Mouse (Mus musculus): ENCODE measurements around the gene Btbd9.
"Not testable (repeated sequence)": the region's sequence is repeated elsewhere in the genome, so short reads cannot be mapped to it uniquely, and the experiment has no call there.

The Btbd9 gene

GRCm38 (mm10) chr17:30512531-30512930, 63.8 kb downstream of the Btbd9 start:
- no peak for DNase-seq (ENCODE audit: low spot score in 2 of 2)

- DNase-seq (ENCODE audit: low spot score in 2 of 2): no peak
Observed at GRCm38 (mm10) chr17:30512007-30512406, 64.3 kb downstream of the Btbd9 start.

DNA sequence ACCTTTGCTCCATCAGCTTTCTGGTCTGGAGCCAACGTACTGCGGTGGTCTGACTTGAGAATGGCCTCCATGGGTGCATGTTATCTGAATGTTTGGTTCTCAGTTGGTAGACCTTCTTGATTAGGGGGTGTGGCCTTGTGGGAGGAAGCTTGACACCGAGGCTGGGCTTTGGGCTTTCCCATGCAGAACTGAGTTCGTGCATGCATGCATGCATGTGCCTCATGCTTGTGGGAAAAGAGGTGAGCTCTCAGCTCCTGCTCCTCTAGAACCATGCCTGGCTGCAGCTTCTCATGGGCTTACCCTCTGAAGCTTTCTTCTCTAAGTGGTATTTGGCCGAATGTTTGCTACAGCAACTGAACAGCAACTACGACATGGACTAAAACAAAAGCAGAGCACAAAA, 64.9 kb downstream of the Btbd9 start:
- no peak for DNase-seq (ENCODE audit: low spot score in 2 of 2)

- DNase-seq (ENCODE audit: low spot score in 2 of 2): no peak
Observed at GRCm38 (mm10) chr17:30510171-30510570, 66.1 kb downstream of the Btbd9 start.

- DNase-seq (ENCODE audit: low spot score in 2 of 2): no peak
Observed at GRCm38 (mm10) chr17:30509646-30510045, 66.6 kb downstream of the Btbd9 start.

GRCm38 (mm10) chr17:30507636-30508576, 68.4 kb downstream of the Btbd9 start:
- DNase-seq (ENCODE audit: low spot score in 2 of 2): no peak

- no peak for DNase-seq (ENCODE audit: low spot score in 2 of 2)
Observed at GRCm38 (mm10) chr17:30506916-30507315, 69.4 kb downstream of the Btbd9 start.

DNA sequence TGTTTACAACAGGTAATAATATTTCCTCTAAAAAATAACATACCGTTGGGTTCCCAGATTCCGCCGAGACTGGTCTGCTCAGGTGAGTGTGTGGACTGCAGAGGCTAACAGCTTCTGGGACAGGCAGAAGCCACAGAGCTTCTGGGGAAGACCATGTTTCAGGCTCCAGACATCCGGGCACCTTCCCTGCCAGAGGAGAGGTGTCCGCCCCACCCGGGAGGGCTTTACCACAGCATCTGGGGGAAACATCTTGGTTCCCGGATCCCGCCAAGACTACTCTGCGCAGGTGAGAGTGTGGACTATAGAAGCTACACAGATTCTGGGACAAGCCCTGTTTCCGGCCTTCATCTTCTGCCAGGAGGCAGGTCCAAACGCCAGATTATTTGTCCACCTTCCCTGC, 76.7 kb downstream of the Btbd9 start:
- DNase-seq (ENCODE audit: low spot score in 2 of 2): not testable (repeated sequence)

DNA sequence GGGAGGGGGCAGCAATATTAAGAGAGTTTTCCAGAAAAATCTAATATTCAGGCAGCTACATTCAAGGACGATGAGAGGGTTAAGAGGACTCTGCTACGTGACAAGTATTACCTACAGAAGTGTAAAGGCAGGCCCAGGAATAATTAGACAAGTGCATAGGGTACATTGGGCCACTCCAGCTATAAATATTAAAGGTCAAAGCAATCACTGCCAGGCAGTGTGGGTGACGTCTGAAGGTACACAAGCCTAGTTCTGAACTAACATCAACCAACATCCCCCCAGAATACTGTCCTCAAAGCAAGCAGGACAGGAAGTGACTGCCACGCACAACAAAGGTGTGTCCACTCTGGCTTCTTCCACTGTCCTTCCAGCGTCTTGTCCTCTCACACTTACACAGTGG, 77.5 kb downstream of the Btbd9 start:
- DNase-seq (ENCODE audit: low spot score in 2 of 2): no peak

GRCm38 (mm10) chr17:30498376-30498719, 77.9 kb downstream of the Btbd9 start:
- no peak for DNase-seq (ENCODE audit: low spot score in 2 of 2)

GRCm38 (mm10) chr17:30497525-30498375, 78.5 kb downstream of the Btbd9 start:
- DNase-seq (ENCODE audit: low spot score in 2 of 2): peak; percentile 54 to 72

DNA sequence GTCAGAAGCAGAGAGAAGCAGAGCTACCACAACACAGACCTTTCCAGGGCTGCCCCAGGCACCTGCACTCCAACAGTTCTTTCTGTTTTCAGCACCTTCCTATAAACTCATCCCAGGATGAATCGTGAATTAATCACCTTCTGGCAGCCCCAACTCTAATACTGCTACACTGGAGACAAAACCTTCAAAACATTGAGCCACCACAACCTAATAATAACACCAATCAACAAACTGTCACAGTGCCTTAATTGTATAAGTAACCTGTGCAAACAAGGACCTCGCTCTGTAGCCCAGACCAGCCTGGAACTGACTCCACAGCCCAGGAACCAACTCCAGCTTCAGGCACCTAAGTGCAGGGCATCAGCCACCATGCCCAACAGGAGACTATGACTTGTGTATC, 80.7 kb downstream of the Btbd9 start:
- DNase-seq (ENCODE audit: low spot score in 2 of 2): no peak

DNA sequence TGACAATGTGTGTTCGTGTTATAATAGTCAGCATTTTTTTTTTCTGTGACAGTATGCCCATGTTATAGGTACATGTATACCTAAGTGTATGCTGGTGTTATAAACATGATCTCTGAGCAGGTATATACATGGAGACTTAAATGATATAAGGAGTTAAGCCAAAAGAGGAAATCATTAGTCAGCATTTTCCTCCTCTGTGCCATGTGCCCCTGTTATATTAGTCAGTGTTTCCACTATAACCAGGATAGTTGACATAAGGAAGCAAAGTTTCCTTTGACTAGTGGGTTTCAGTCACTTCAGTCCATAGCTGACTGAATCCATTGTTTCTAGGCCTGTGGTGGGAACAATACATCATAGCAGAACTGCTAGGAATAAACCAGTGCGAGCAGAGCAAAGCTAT, 81.1 kb downstream of the Btbd9 start:
- DNase-seq (ENCODE audit: low spot score in 2 of 2): no peak

- no peak for DNase-seq (ENCODE audit: low spot score in 2 of 2)
Observed at GRCm38 (mm10) chr17:30493481-30493880, 82.8 kb downstream of the Btbd9 start.

GRCm38 (mm10) chr17:30492191-30492590, 84.1 kb downstream of the Btbd9 start:
- DNase-seq (ENCODE audit: low spot score in 2 of 2): no peak

- no peak for DNase-seq (ENCODE audit: low spot score in 2 of 2)
Observed at GRCm38 (mm10) chr17:30491601-30492000, 84.7 kb downstream of the Btbd9 start.

GRCm38 (mm10) chr17:30490601-30491000, 85.7 kb downstream of the Btbd9 start:
- DNase-seq (ENCODE audit: low spot score in 2 of 2): no peak

GRCm38 (mm10) chr17:30490086-30490485, 86.2 kb downstream of the Btbd9 start:
- no peak for DNase-seq (ENCODE audit: low spot score in 2 of 2)

DNA sequence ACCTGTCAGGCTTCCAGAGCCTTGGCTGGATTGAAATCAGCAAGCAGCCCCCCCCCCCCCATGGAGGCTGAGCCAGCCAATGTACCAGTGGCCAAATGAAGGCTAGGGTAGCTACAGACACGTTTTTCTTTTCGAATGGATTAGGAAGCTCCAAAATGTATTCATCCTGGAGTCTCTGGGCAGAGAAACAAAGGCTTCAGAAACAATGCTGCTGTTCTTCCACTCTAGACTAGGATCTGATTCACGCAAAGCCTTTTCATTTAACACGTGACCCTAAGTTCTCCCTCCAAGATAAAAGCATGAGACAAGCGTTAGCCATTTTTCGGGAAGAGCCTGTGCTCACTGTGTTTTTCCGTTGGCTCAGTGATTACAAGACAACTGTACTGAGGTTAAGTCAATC, 86.7 kb downstream of the Btbd9 start:
- DNase-seq (ENCODE audit: low spot score in 2 of 2): no peak

- no peak for DNase-seq (ENCODE audit: low spot score in 2 of 2)
Observed at GRCm38 (mm10) chr17:30487695-30488094, 88.6 kb downstream of the Btbd9 start.

- no peak for DNase-seq (ENCODE audit: low spot score in 2 of 2)
Observed at GRCm38 (mm10) chr17:30485067-30485854, 91.0 kb downstream of the Btbd9 start.
